Mouse (Mus musculus) forebrain, embryonic 11.5 days (tissue): Measurements from ENCODE around the gene Pop7. TPM values are rescaled to one million over a fixed set of nuclear protein-coding genes. Genes with fewer than 3 reads are reported as not detected.

ENCODE experiments used
- ATAC-seq: fragments of 200-750 bp; cut with Nextera tagmentation; replicated peaks from 2 replicates; pipeline ENCODE4 v1.8.0; 2017; ENCODE audit warnings: moderate TSS enrichment; ENCODE audit not compliant: low FRiP score
- DNase-seq: peaks from one replicate; pipeline ENCODE4 v3.0.0-alpha.2; 2017; ENCODE audit warnings: low spot score
- H3K27ac ChIP-seq: fragments of 300-500 bp; sonication (generic); 2 replicates; pipeline ENCODE4 v1.5.1; 2014; ENCODE audit warnings: low read depth, low read length
- H3K27me3 ChIP-seq: fragments of 300-500 bp; sonication (generic); 2 replicates; pipeline ENCODE4 v1.6.1; 2014; ENCODE audit warnings: mild to moderate bottlenecking, low read length, mixed read lengths; ENCODE audit not compliant: control insufficient read depth, insufficient read depth
- H3K36me3 ChIP-seq: fragments of 300-500 bp; sonication (generic); 2 replicates; pipeline ENCODE4 v1.6.1; 2014; ENCODE audit warnings: mild to moderate bottlenecking, low read length, moderate library complexity, mixed read lengths; ENCODE audit not compliant: control insufficient read depth, insufficient read depth
- H3K4me1 ChIP-seq: fragments of 300-500 bp; sonication (generic); replicated peaks from 2 replicates; pipeline ENCODE4 v1.6.1; 2014; ENCODE audit warnings: low read length, mixed read lengths; ENCODE audit not compliant: control insufficient read depth, insufficient read depth
- H3K4me2 ChIP-seq: fragments of 300-500 bp; sonication (generic); 2 replicates; pipeline ENCODE4 v1.6.1; 2014; ENCODE audit warnings: low read depth, mild to moderate bottlenecking, low read length, moderate library complexity, mixed read lengths; ENCODE audit not compliant: severe bottlenecking
- H3K4me3 ChIP-seq: fragments of 300-500 bp; sonication (generic); 2 replicates; pipeline ENCODE4 v1.5.1; 2014; ENCODE audit warnings: low read depth, low read length
- H3K9ac ChIP-seq: fragments of 300-500 bp; sonication (generic); 2 replicates; pipeline ENCODE4 v1.6.1; 2014; ENCODE audit warnings: low read length
- H3K9me3 ChIP-seq: fragments of 300-500 bp; sonication (generic); 2 replicates; pipeline ENCODE4 v1.6.1; 2016; ENCODE audit warnings: low read length, mixed read lengths; ENCODE audit not compliant: control insufficient read depth
- WGBS: fragments of 180-500 bp; shearing (Covaris S2); extraction: QIAGEN DNeasy Blood & Tissue Kit; methylation state at CpG from one replicate; pipeline ENCODE4 v1.1.7; 2014; 5-methylcytosine and 5-hydroxymethylcytosine counted together
- polyA plus RNA-seq: library from polyadenylated mRNA; unstranded; fragments of >200 nt; fragmentation: Nextera tagmentation; extraction: Ambion mirVana; gene quantifications from 2 replicates; pipeline ENCODE4 v1.2.1, GENCODE M21; 2014

Gene Pop7
- polyA plus RNA-seq, 1 experiment from 2014 or later: 55.9 TPM

GRCm38 (mm10) chr5:137537461-137537860 is 35.1 kb upstream of the Pop7 start:
- H3K27ac ChIP-seq: no peak overlapping the region
- no peaks in the 10 kb centered on the region for H3K4me1 ChIP-seq
- no peak overlapping the region for H3K4me2 ChIP-seq
- 63% methylated on average over 4 of the region's 4 CpGs for WGBS
- H3K9ac ChIP-seq: no peak overlapping the region
- H3K4me3 ChIP-seq: no peak overlapping the region
- no peaks in the 10 kb centered on the region for H3K36me3 ChIP-seq
- H3K9me3 ChIP-seq: no peaks in the 10 kb centered on the region
- DNase-seq: peak; percentile 47
- H3K27me3 ChIP-seq: no peaks in the 10 kb centered on the region
- no peak for ATAC-seq

DNA sequence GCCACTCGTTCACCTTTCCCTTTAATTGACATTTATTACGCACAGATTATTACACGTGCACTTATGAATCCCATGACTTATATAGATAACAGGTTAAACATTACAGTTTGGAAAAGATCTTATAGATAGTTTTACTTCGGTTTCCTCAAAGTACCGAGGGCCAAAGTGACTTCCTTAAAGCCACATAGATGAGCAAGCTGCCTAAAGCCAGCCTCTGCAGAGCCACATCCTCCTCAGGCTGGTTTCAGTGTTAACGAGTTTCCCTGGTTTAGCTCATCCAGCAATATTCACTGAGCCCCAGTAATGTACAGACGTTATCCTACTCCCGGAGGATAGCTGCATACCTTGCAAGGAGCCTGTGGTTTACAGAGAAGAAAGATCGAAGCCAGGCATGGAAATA is 33.0 kb upstream of the Pop7 start:
- no peak overlapping the region for H3K27ac ChIP-seq
- H3K4me3 ChIP-seq: no peak overlapping the region
- no peak overlapping the region for H3K4me2 ChIP-seq
- no peaks in the 10 kb centered on the region for H3K36me3 ChIP-seq
- H3K27me3 ChIP-seq: no peaks in the 10 kb centered on the region
- H3K4me1 ChIP-seq: 0 out of 2 replicates have a peak, but pooled peaks cover 4% of the 10 kb centered on the region
- no peak overlapping the region for H3K9ac ChIP-seq
- no peak for ATAC-seq
- no peaks in the 10 kb centered on the region for H3K9me3 ChIP-seq
- WGBS: 87% methylated on average over 9 of the region's 9 CpGs
- no peak for DNase-seq

GRCm38 (mm10) chr5:137534762-137535161 is 32.4 kb upstream of the Pop7 start:
- Histone ChIP-seq H3K4me2 (no peak overlapping the region), H3K4me3 (no peak overlapping the region), H3K36me3 (no peaks in the 10 kb centered on the region), H3K27ac (no peak overlapping the region), H3K4me1 (0 out of 2 replicates have a peak, but pooled peaks cover 7% of the 10 kb centered on the region), H3K27me3 (no peaks in the 10 kb centered on the region), H3K9me3 (no peaks in the 10 kb centered on the region), H3K9ac (no peak overlapping the region)
- 96% methylated on average over 3 of the region's 3 CpGs for WGBS
- DNase-seq (peak; percentile 40), ATAC-seq (no peak)

- Histone ChIP-seq H3K4me3 (peak within 1 kb of the TSS; percentile 82), H3K27ac (peak within 1 kb of the TSS; percentile 95), H3K4me2 (peak within 1 kb of the TSS; percentile 98), H3K36me3 (peaks cover 8% of the 10 kb centered on the region; the same call in 1 of the 2 replicates), H3K9ac (peak within 1 kb of the TSS; percentile 97), H3K9me3 (no peaks in the 10 kb centered on the region), H3K4me1 (0 out of 2 replicates have a peak, but pooled peaks cover 7% of the 10 kb centered on the region), H3K27me3 (no peaks in the 10 kb centered on the region)
- ATAC-seq: peak; percentile 70
- peak; percentile 99 for DNase-seq
- WGBS: under 1% methylated on average over 40 of the region's 40 CpGs
Measured at GRCm38 (mm10) chr5:137533117-137533827, 31.0 kb upstream of the Pop7 start, which contains the start of the genes Epo and Gnb2. Epo (minus strand) TSS chr5:137533242. Gnb2 (minus strand) TSS chr5:137533510.

DNA sequence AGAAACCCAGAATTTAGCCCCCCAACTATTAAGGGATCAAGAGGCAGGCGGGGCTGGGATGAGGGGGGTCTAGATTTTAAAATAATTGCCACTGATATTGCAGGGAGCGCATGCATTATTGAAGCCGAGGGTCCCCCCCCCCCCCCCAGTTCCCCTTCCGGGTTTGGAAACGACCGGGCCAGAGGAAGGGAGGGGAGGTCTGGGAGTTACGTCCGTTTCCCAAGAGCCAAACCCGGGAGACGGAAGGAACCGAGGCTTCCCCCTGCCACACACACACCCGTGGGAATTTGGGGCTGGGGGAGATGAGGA is 30.4 kb upstream of the Pop7 start:
- Histone ChIP-seq H3K36me3 (peaks cover 10% of the 10 kb centered on the region; the same call in 1 of the 2 replicates), H3K27me3 (no peaks in the 10 kb centered on the region), H3K27ac (peak overlapping the region; percentile 95), H3K9ac (peak overlapping the region; percentile 97), H3K4me1 (0 out of 2 replicates have a peak, but pooled peaks cover 7% of the 10 kb centered on the region), H3K4me3 (peak overlapping the region; percentile 82), H3K4me2 (peak overlapping the region; percentile 98), H3K9me3 (no peaks in the 10 kb centered on the region)
- DNase-seq (no peak), ATAC-seq (no peak; the same call in 1 of the 2 replicates)
- 1% methylated on average over 11 of the region's 12 CpGs for WGBS

DNA sequence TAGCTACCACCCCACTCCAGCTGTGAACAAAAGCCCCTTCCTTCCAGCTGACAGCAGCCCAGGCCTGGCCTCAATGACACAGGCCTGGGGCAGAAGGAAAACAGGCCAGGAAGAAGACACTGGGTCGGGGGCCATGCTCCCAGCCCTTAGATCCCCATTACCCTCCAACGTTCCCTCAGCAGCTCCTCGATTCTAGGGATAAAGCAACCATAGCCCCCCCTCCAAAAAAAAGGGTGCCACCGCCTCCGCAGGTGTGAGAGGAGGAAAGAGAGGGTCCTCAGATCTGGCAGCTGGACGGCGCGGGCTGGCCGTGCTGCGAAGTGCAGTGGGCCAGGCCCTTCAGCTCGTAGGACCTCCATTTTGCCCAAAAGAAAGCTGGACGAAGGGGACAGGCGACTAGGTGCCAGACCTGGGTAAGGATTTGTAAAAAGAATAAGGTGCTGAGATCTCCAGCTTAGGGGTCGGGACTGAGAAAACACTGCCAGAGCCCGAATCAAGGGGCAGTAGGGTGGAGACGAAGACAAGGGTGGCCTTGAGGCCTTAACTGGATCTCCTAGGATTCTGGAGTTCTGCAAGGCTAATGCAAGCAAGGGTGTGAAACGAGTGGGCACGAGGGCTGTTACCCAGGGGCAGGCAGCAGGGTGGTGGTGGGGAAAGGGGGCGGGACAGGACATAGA is 30.0 kb upstream of the Pop7 start:
- Histone ChIP-seq H3K4me2 (peak overlapping the region; percentile 98), H3K9me3 (no peaks in the 10 kb centered on the region), H3K27ac (peak overlapping the region; percentile 95), H3K27me3 (no peaks in the 10 kb centered on the region), H3K36me3 (peaks cover 10% of the 10 kb centered on the region; the same call in 1 of the 2 replicates), H3K4me1 (0 out of 2 replicates have a peak, but pooled peaks cover 7% of the 10 kb centered on the region), H3K4me3 (peak overlapping the region; percentile 82), H3K9ac (peak overlapping the region; percentile 97)
- peak; percentile 67 for DNase-seq
- WGBS: under 1% methylated on average over 19 of the region's 19 CpGs
- ATAC-seq: no peak

DNA sequence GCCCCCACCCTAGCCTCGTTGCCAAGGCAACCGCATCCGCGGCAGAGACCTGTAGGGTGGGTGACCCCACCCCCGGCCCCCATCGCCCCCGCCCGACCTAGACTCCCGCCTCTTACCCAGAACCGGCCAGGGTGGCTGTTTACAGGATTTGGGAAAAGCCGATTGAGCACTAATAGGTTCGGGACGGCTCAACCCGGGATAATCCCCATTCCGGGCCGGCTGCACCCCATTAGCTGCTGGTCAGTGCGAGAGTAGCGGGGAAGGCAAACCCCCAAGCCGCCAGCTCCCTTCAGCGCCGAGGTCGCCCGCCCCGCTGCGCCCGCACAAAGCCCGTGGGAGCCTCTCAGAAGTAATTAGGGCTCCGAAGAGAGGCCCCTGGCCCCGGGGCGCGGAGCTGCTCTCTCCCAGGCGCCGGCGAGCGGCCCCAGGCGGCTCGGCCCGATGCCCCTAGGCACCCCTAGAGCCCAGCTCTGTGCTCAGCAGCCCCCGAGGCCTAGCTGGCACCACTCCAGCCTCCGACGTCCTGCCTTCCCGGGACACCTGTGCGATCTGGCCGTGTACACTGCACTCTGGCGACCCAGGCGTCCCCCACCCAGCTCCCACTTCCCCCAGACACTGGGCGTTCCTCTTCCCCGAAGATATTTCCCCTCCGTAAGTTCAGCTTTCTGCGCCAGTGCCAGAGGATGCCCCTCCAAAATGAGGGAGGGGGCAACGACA is 29.3 kb upstream of the Pop7 start:
- Histone ChIP-seq H3K36me3 (peaks cover 10% of the 10 kb centered on the region; the same call in 1 of the 2 replicates), H3K4me3 (peak overlapping the region; percentile 82), H3K4me2 (peak overlapping the region; percentile 98), H3K27me3 (no peaks in the 10 kb centered on the region), H3K27ac (peak overlapping the region; percentile 95), H3K9ac (peak overlapping the region; percentile 97), H3K4me1 (peaks cover 7% of the 10 kb centered on the region; the same call in 1 of the 2 replicates), H3K9me3 (no peaks in the 10 kb centered on the region)
- 1% methylated on average over 51 of the region's 51 CpGs for WGBS
- DNase-seq (peak; percentile 93), ATAC-seq (peak; percentile 34)
